Comparison of ENCODE assay signal across 16 mouse cellular contexts in genomic region chr8:116461472-116461871, GRCm38 (mm10). TPM values are rescaled to one million over a fixed set of nuclear protein-coding genes. Genes with fewer than 3 reads are reported as not detected.
"Had no signal": no experiment of that assay in that cellular context is flagged by ENCODE, and none has a peak within 500 bp of the region (broad histone marks: within the 10 kb centered on the region; RNA-seq: fewer than 3 reads in every experiment).

No protein-coding gene starts in this region.

- H3K4me1 ChIP-seq: liver, embryonic 15.5 days; midbrain, embryonic 15.5 days; neural tube, embryonic 12.5 days had no signal

- H3K9ac ChIP-seq: liver, embryonic 15.5 days; midbrain, embryonic 15.5 days; neural tube, embryonic 12.5 days had no signal

- H3K27me3 ChIP-seq: liver, embryonic 15.5 days; midbrain, embryonic 15.5 days; neural tube, embryonic 12.5 days had no signal

- DNase-seq: kidney, adult 18-20 months; kidney, postnatal 10 days; kidney, postnatal 4 days; left cerebral cortex, postnatal 4 days; lung, adult 2 months; lung, postnatal 36 days; right cerebral cortex, postnatal 4 days; spleen, adult 18-20 months had no signal

- H3K9me3 ChIP-seq: liver, embryonic 15.5 days; midbrain, embryonic 15.5 days; neural tube, embryonic 12.5 days had no signal

- H3K27ac ChIP-seq: liver, embryonic 15.5 days; midbrain, embryonic 15.5 days; neural tube, embryonic 12.5 days had no signal

- H3K4me3 ChIP-seq: liver, embryonic 15.5 days; midbrain, embryonic 15.5 days; neural tube, embryonic 12.5 days had no signal

- H3K36me3 ChIP-seq: liver, embryonic 15.5 days; midbrain, embryonic 15.5 days; neural tube, embryonic 12.5 days had no signal

- H3K4me2 ChIP-seq: liver, embryonic 11.5 days; liver, embryonic 15.5 days; midbrain, embryonic 15.5 days; neural tube, embryonic 12.5 days had no signal

- ATAC-seq: lung, postnatal 0 days; midbrain, embryonic 15.5 days had no signal

RNA-seq across cellular contexts. Expression of gene Dynlrb2, which starts 43.3 kb away (rescaled TPM):
- total RNA-seq: megakaryocyte progenitor cell, adult 5-6 weeks; monocyte, adult 5-6 weeks had no signal
- polyA plus RNA-seq: kidney, embryonic 14.5 days; liver, embryonic 11.5 days; liver, embryonic 15.5 days had no signal
